Mouse (Mus musculus): Measurements from ENCODE around the gene Cnst. TPM values are rescaled to one million over a fixed set of nuclear protein-coding genes. Genes with fewer than 3 reads are reported as not detected.

Gene Cnst
- polyA plus RNA-seq, 1 experiment from 2014 or later, result 12.1 TPM

DNA sequence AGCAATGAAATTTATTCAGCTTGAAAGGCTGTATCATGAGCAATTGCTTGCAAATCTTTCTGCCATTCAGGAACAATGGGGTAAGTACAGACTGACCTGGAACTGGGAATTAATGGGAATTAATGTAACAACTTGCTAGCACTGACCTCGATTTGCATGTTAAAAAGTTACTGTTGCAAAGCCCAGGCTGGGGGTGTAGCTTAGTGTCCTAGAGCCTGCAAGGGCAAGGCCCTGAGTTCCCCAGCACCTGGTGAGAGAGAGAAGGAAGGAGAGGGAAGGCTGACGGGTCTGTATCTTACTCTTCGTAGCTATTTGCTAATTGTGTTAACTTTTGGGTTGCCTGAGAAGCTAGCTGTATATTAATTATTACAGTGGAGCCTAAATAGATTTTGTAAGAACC, 58.4 kb downstream of the Cnst start:
- no peak for ATAC-seq (ENCODE audit: insufficient read depth)
- H3K36me3 ChIP-seq (replicated peaks), result peaks cover 25% of the 10 kb centered on the region
- H3K9me3 ChIP-seq (replicated peaks), result no peaks in the 10 kb centered on the region
- WGBS (ENCODE audit: insufficient replicate concordance), result 71% methylated on average over 3 of the region's 3 CpGs
- H3K4me2 ChIP-seq, result no peak overlapping the region
- no peak overlapping the region for H3K9ac ChIP-seq
- no peaks in the 10 kb centered on the region for H3K4me1 ChIP-seq (replicated peaks)
- H3K27me3 ChIP-seq, result no peaks in the 10 kb centered on the region
- no peak overlapping the region for H3K4me3 ChIP-seq (replicated peaks)
- no peak overlapping the region for H3K27ac ChIP-seq (replicated peaks)

- H3K9me3 ChIP-seq (replicated peaks), result no peaks in the 10 kb centered on the region
- no peak overlapping the region for H3K4me2 ChIP-seq
- ATAC-seq (ENCODE audit: insufficient read depth), result no peak
- H3K27me3 ChIP-seq, result no peaks in the 10 kb centered on the region
- H3K27ac ChIP-seq (replicated peaks), result no peak overlapping the region
- no peak overlapping the region for H3K4me3 ChIP-seq (replicated peaks)
- H3K9ac ChIP-seq, result no peak overlapping the region
- WGBS (ENCODE audit: insufficient replicate concordance), result 67% methylated on average over 9 of the region's 9 CpGs
- peaks cover 5% of the 10 kb centered on the region; the same call in 1 of the 2 replicates for H3K4me1 ChIP-seq (replicated peaks)
- H3K36me3 ChIP-seq (replicated peaks), result peaks cover 39% of the 10 kb centered on the region
Observed at GRCm38 (mm10) chr1:179606004-179606723, 60.0 kb downstream of the Cnst start.

DNA sequence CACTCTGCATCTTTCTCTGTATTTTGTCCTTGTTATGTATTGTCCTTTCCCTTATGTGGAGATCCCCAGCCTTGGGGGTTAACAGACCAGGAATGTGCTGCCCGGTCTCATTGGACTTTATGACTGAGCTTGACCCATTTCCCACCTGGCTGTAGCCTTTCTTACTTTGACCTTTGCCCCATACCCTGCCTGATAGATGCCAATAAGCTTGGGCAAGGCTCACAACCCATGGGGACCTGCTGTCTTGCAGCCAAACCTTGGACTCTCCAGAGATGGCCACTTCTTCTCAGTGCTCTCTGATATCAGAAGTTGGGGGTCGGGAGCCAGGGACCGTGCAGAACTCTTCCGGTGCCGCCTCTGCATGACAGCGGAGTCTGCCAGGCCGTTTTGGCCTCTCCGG, 62.4 kb downstream of the Cnst start:
- H3K27me3 ChIP-seq, result no peaks in the 10 kb centered on the region
- H3K36me3 ChIP-seq (replicated peaks), result peaks cover 57% of the 10 kb centered on the region
- WGBS (ENCODE audit: insufficient replicate concordance), result 91% methylated on average over 8 of the region's 8 CpGs
- no peak for ATAC-seq (ENCODE audit: insufficient read depth)
- H3K4me1 ChIP-seq (replicated peaks), result peaks cover 5% of the 10 kb centered on the region; the same call in 1 of the 2 replicates
- H3K4me3 ChIP-seq (replicated peaks), result no peak overlapping the region
- H3K9me3 ChIP-seq (replicated peaks), result no peaks in the 10 kb centered on the region
- H3K27ac ChIP-seq (replicated peaks), result no peak overlapping the region
- no peak overlapping the region for H3K9ac ChIP-seq
- H3K4me2 ChIP-seq, result no peak overlapping the region

DNA sequence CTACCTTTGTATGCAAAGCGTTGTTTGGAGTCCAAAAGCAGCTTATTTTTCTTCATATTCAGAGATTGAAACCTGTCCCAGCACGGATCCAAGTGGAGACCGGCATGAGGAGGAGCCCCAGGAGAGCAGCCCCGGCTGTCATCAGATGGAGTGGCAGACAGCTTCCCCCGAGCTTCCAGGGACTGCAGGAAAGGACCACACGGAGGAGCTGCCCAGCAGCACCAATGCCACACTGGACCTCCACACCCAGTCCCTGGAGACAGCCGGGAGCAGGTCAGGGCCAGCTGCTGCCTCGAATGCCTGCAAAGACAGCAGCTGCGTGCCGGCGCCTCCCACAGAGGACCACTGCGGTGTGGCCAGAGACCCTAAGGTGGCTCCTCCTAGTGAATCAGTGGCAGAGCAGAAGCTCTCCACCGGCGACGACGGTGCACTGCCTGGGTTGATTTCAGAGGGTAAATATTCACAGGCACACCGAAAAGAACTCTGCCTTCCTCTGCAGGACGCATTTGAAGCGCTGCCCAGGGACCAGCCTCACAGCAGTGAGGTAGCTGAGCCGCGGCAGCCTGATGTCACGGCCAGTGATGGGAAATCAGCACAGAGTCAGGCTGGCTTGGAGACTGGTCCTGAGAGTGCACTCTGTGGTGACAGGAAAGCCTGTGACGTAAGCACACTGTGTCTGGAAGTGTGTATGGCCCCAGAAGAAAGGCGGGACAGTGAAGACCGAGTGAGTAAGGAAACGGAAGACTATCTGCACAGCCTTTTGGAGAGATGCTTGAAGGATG, 63.7 kb downstream of the Cnst start:
- Histone ChIP-seq H3K9ac (no peak overlapping the region), H3K4me1 (replicated peaks) (peaks cover 5% of the 10 kb centered on the region; the same call in 1 of the 2 replicates), H3K36me3 (replicated peaks) (peaks cover 60% of the 10 kb centered on the region), H3K4me3 (replicated peaks) (no peak overlapping the region), H3K9me3 (replicated peaks) (no peaks in the 10 kb centered on the region), H3K4me2 (no peak overlapping the region), H3K27me3 (no peaks in the 10 kb centered on the region), H3K27ac (replicated peaks) (no peak overlapping the region)
- ATAC-seq (ENCODE audit: insufficient read depth), result no peak
- 81% methylated on average over 26 of the region's 26 CpGs for WGBS (ENCODE audit: insufficient replicate concordance)

DNA sequence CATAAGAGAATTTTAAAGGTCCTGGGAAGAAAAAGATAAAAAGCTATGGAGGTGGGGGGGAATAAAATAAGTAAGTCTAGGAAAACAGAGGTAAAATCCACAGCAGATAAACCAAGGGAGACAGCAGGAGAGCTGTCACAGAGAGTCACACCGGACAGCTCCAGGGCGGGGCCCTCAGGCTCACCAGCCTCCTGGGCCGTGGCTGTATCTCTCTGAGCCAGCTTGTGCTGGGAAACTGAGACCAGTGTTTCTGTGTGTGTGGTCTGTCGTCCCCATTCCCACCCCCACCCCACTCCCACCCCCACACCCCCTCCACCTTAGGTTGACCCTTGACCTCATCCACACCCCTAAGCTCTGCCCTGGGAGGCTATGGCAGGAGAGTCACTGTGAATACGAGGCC, 65.0 kb downstream of the Cnst start:
- ATAC-seq (ENCODE audit: insufficient read depth), result peak; percentile 80
- no peaks in the 10 kb centered on the region for H3K9me3 ChIP-seq (replicated peaks)
- 21% methylated on average over 5 of the region's 5 CpGs for WGBS (ENCODE audit: insufficient replicate concordance)
- H3K36me3 ChIP-seq (replicated peaks), result peaks cover 55% of the 10 kb centered on the region
- no peak overlapping the region for H3K27ac ChIP-seq (replicated peaks)
- H3K4me1 ChIP-seq (replicated peaks), result peaks cover 5% of the 10 kb centered on the region; the same call in 1 of the 2 replicates
- H3K27me3 ChIP-seq, result no peaks in the 10 kb centered on the region
- no peak overlapping the region for H3K9ac ChIP-seq
- no peak overlapping the region for H3K4me3 ChIP-seq (replicated peaks)
- H3K4me2 ChIP-seq, result no peak overlapping the region

GRCm38 (mm10) chr1:179612418-179612817, 66.2 kb downstream of the Cnst start:
- ATAC-seq (ENCODE audit: insufficient read depth), result no peak
- no peak overlapping the region for H3K9ac ChIP-seq
- no peak overlapping the region for H3K4me2 ChIP-seq
- H3K9me3 ChIP-seq (replicated peaks), result no peaks in the 10 kb centered on the region
- H3K36me3 ChIP-seq (replicated peaks), result peaks cover 54% of the 10 kb centered on the region
- peaks cover 5% of the 10 kb centered on the region; the same call in 1 of the 2 replicates for H3K4me1 ChIP-seq (replicated peaks)
- no peak overlapping the region for H3K4me3 ChIP-seq (replicated peaks)
- H3K27me3 ChIP-seq, result no peaks in the 10 kb centered on the region
- no peak overlapping the region for H3K27ac ChIP-seq (replicated peaks)
- WGBS (ENCODE audit: insufficient replicate concordance), result 90% methylated on average over 6 of the region's 6 CpGs

- 77% methylated on average over 9 of the region's 9 CpGs for WGBS (ENCODE audit: insufficient replicate concordance)
- ATAC-seq (ENCODE audit: insufficient read depth), result no peak
Observed at GRCm38 (mm10) chr1:179612986-179613505, 66.9 kb downstream of the Cnst start.

GRCm38 (mm10) chr1:179617426-179617825, 71.3 kb downstream of the Cnst start:
- Histone ChIP-seq H3K4me3 (replicated peaks) (no peak overlapping the region), H3K4me2 (no peak overlapping the region), H3K27me3 (no peaks in the 10 kb centered on the region), H3K9ac (no peak overlapping the region), H3K27ac (replicated peaks) (no peak overlapping the region), H3K4me1 (replicated peaks) (no peaks in the 10 kb centered on the region), H3K36me3 (replicated peaks) (peaks cover 43% of the 10 kb centered on the region), H3K9me3 (replicated peaks) (no peaks in the 10 kb centered on the region)
- WGBS (ENCODE audit: insufficient replicate concordance), result 86% methylated on average over 7 of the region's 7 CpGs
- ATAC-seq (ENCODE audit: insufficient read depth), result no peak

More at GRCm38 (mm10) chr1:179612986-179613505, 66.9 kb downstream of the Cnst start:
- Histone ChIP-seq H3K4me1 (replicated peaks) (peaks cover 5% of the 10 kb centered on the region; the same call in 1 of the 2 replicates), H3K27ac (replicated peaks) (no peak overlapping the region), H3K27me3 (no peaks in the 10 kb centered on the region), H3K4me2 (no peak overlapping the region), H3K9me3 (replicated peaks) (no peaks in the 10 kb centered on the region), H3K9ac (no peak overlapping the region), H3K36me3 (replicated peaks) (peaks cover 56% of the 10 kb centered on the region), H3K4me3 (replicated peaks) (no peak overlapping the region)

- Histone ChIP-seq H3K27ac (replicated peaks) (no peak overlapping the region), H3K36me3 (replicated peaks) (peaks cover 48% of the 10 kb centered on the region), H3K9me3 (replicated peaks) (no peaks in the 10 kb centered on the region), H3K4me1 (replicated peaks) (peaks cover under 1% of the 10 kb centered on the region; the same call in 1 of the 2 replicates), H3K27me3 (no peaks in the 10 kb centered on the region), H3K4me3 (replicated peaks) (no peak overlapping the region), H3K4me2 (no peak overlapping the region), H3K9ac (no peak overlapping the region)
- ATAC-seq (ENCODE audit: insufficient read depth), result no peak
- 91% methylated on average over 12 of the region's 12 CpGs for WGBS (ENCODE audit: insufficient replicate concordance)
Observed at GRCm38 (mm10) chr1:179622665-179623064, 76.5 kb downstream of the Cnst start.

DNA sequence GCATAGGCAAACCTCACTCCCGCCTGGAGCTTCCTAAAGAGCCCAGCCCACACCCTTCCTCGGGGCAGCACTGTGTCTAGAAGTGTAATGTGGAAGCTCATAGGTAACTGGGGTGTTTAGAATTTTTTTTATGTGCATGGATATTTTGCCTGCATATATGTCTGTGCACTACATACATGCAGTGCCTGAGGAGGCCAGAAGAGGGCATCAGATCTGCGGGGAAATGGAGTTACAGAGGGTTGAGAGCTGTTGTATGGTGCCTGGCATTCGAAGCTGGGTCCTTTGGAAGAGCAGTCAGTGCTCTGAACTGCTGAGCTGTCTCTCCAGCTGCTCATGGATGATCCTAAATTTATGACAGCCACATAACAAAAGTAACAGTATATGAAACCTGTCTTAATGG, 77.5 kb downstream of the Cnst start:
- H3K4me1 ChIP-seq (replicated peaks), result peaks cover 10% of the 10 kb centered on the region
- H3K36me3 ChIP-seq (replicated peaks), result peaks cover 39% of the 10 kb centered on the region
- ATAC-seq (ENCODE audit: insufficient read depth), result no peak
- H3K27me3 ChIP-seq, result no peaks in the 10 kb centered on the region
- no peak overlapping the region for H3K4me2 ChIP-seq
- H3K9me3 ChIP-seq (replicated peaks), result no peaks in the 10 kb centered on the region
- no peak overlapping the region for H3K4me3 ChIP-seq (replicated peaks)
- no peak overlapping the region for H3K27ac ChIP-seq (replicated peaks)
- H3K9ac ChIP-seq, result no peak overlapping the region
- WGBS (ENCODE audit: insufficient replicate concordance), result 41% methylated on average over 4 of the region's 4 CpGs

DNA sequence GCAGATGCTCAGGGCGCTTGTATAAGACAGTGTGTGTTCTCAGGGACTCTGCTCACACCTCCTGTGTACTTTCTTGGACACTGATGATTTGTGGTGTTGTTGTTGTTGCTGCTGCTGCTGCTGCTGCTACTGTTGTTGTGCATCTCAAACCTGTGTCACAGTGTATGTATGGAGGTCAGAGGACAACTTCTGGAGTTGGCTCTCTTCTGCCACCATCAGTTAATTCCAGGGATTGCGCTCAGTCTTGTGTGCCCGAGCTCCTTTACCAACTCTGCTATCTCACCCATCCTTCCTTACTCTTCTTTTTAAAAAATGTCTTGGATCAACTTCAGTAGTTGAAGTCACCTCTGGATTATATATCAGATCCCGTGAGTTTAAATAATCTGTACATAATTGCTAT, 78.2 kb downstream of the Cnst start:
- Histone ChIP-seq H3K4me1 (replicated peaks) (peaks cover 10% of the 10 kb centered on the region), H3K4me2 (no peak overlapping the region), H3K9me3 (replicated peaks) (no peaks in the 10 kb centered on the region), H3K4me3 (replicated peaks) (no peak overlapping the region), H3K27me3 (no peaks in the 10 kb centered on the region), H3K27ac (replicated peaks) (no peak overlapping the region), H3K36me3 (replicated peaks) (peaks cover 36% of the 10 kb centered on the region), H3K9ac (no peak overlapping the region)
- no peak for ATAC-seq (ENCODE audit: insufficient read depth)
- 54% methylated on average over 4 of the region's 4 CpGs for WGBS (ENCODE audit: insufficient replicate concordance)
